Mouse (Mus musculus): ENCODE results near the gene Srl. TPM values are rescaled to one million over a fixed set of nuclear protein-coding genes. Genes with fewer than 3 reads are reported as not detected.

The Srl gene
- polyA plus RNA-seq, 1 experiment, result 6.9 TPM

- no peaks in the 10 kb centered on the region for H3K27me3 ChIP-seq (replicated peaks; ENCODE audit: control insufficient read depth, insufficient read depth, low read length)
- no peak overlapping the region for H3K4me3 ChIP-seq (ENCODE audit: insufficient read depth, low read depth, low read length)
- WGBS, result 63% methylated on average over 3 of the region's 3 CpGs
- H3K4me1 ChIP-seq (ENCODE audit: control insufficient read depth, insufficient read depth, low read length), result peaks cover 15% of the 10 kb centered on the region
- no peak for DNase-seq
- no peak overlapping the region for H3K27ac ChIP-seq (ENCODE audit: insufficient read depth, low read depth, low read length)
- H3K36me3 ChIP-seq (ENCODE audit: control insufficient read depth, insufficient read depth, low read length), result no peaks in the 10 kb centered on the region
- TF ChIP-seq CTCF (conservative IDR thresholded peaks at IDR 0.05; ENCODE audit: insufficient read depth, insufficient read length, low read depth, low read length) (no peak), POLR2A (IDR thresholded peaks at IDR 0.05; ENCODE audit: low read depth, low read length) (no peak)
Observed at GRCm38 (mm10) chr16:4501703-4502102, 39.9 kb downstream of the Srl start.

GRCm38 (mm10) chr16:4500598-4501385, 40.8 kb downstream of the Srl start:
- no peaks in the 10 kb centered on the region for H3K27me3 ChIP-seq (replicated peaks; ENCODE audit: control insufficient read depth, insufficient read depth, low read length)
- H3K4me3 ChIP-seq (ENCODE audit: insufficient read depth, low read depth, low read length), result no peak overlapping the region
- H3K4me1 ChIP-seq (ENCODE audit: control insufficient read depth, insufficient read depth, low read length), result peaks cover 11% of the 10 kb centered on the region
- WGBS, result 71% methylated on average over 8 of the region's 8 CpGs
- peak; percentile 53 for DNase-seq
- no peak overlapping the region for H3K27ac ChIP-seq (ENCODE audit: insufficient read depth, low read depth, low read length)
- TF ChIP-seq POLR2A (IDR thresholded peaks at IDR 0.05; ENCODE audit: low read depth, low read length), result no peak
- TF ChIP-seq CTCF (conservative IDR thresholded peaks at IDR 0.05; ENCODE audit: insufficient read depth, insufficient read length, low read depth, low read length), result no peak
- H3K36me3 ChIP-seq (ENCODE audit: control insufficient read depth, insufficient read depth, low read length), result no peaks in the 10 kb centered on the region

GRCm38 (mm10) chr16:4497762-4498607, 43.6 kb downstream of the Srl start:
- Histone ChIP-seq H3K4me3 (ENCODE audit: insufficient read depth, low read depth, low read length) (no peak overlapping the region), H3K27me3 (replicated peaks; ENCODE audit: control insufficient read depth, insufficient read depth, low read length) (no peaks in the 10 kb centered on the region), H3K36me3 (ENCODE audit: control insufficient read depth, insufficient read depth, low read length) (no peaks in the 10 kb centered on the region), H3K27ac (ENCODE audit: insufficient read depth, low read depth, low read length) (peak overlapping the region; percentile 46; the same call in 1 of the 2 replicates), H3K4me1 (ENCODE audit: control insufficient read depth, insufficient read depth, low read length) (peaks cover 16% of the 10 kb centered on the region)
- TF ChIP-seq POLR2A (IDR thresholded peaks at IDR 0.05; ENCODE audit: low read depth, low read length) (no peak), CTCF (conservative IDR thresholded peaks at IDR 0.05; ENCODE audit: insufficient read depth, insufficient read length, low read depth, low read length) (no peak)
- WGBS, result 42% methylated on average over 8 of the region's 8 CpGs
- peak; percentile 75 for DNase-seq

GRCm38 (mm10) chr16:4496470-4496869, 45.1 kb downstream of the Srl start:
- WGBS, result 86% methylated on average over 3 of the region's 3 CpGs
- Histone ChIP-seq H3K27ac (ENCODE audit: insufficient read depth, low read depth, low read length) (no peak overlapping the region), H3K36me3 (ENCODE audit: control insufficient read depth, insufficient read depth, low read length) (no peaks in the 10 kb centered on the region), H3K4me1 (ENCODE audit: control insufficient read depth, insufficient read depth, low read length) (peaks cover 18% of the 10 kb centered on the region), H3K27me3 (replicated peaks; ENCODE audit: control insufficient read depth, insufficient read depth, low read length) (no peaks in the 10 kb centered on the region), H3K4me3 (ENCODE audit: insufficient read depth, low read depth, low read length) (no peak overlapping the region)
- no peak for TF ChIP-seq CTCF (conservative IDR thresholded peaks at IDR 0.05; ENCODE audit: insufficient read depth, insufficient read length, low read depth, low read length)
- TF ChIP-seq POLR2A (IDR thresholded peaks at IDR 0.05; ENCODE audit: low read depth, low read length), result no peak
- DNase-seq, result no peak

GRCm38 (mm10) chr16:4495861-4496260, 45.8 kb downstream of the Srl start:
- no peak for TF ChIP-seq POLR2A (IDR thresholded peaks at IDR 0.05; ENCODE audit: low read depth, low read length)
- TF ChIP-seq CTCF (conservative IDR thresholded peaks at IDR 0.05; ENCODE audit: insufficient read depth, insufficient read length, low read depth, low read length), result no peak
- 81% methylated on average over 5 of the region's 5 CpGs for WGBS
- peak; percentile 82 for DNase-seq
- Histone ChIP-seq H3K27me3 (replicated peaks; ENCODE audit: control insufficient read depth, insufficient read depth, low read length) (no peaks in the 10 kb centered on the region), H3K36me3 (ENCODE audit: control insufficient read depth, insufficient read depth, low read length) (no peaks in the 10 kb centered on the region), H3K27ac (ENCODE audit: insufficient read depth, low read depth, low read length) (no peak overlapping the region), H3K4me1 (ENCODE audit: control insufficient read depth, insufficient read depth, low read length) (peaks cover 18% of the 10 kb centered on the region), H3K4me3 (ENCODE audit: insufficient read depth, low read depth, low read length) (no peak overlapping the region)

GRCm38 (mm10) chr16:4492777-4493563, 48.6 kb downstream of the Srl start:
- Histone ChIP-seq H3K27me3 (replicated peaks; ENCODE audit: control insufficient read depth, insufficient read depth, low read length) (no peaks in the 10 kb centered on the region), H3K27ac (ENCODE audit: insufficient read depth, low read depth, low read length) (no peak overlapping the region), H3K36me3 (ENCODE audit: control insufficient read depth, insufficient read depth, low read length) (no peaks in the 10 kb centered on the region), H3K4me3 (ENCODE audit: insufficient read depth, low read depth, low read length) (no peak overlapping the region), H3K4me1 (ENCODE audit: control insufficient read depth, insufficient read depth, low read length) (peaks cover 13% of the 10 kb centered on the region)
- WGBS, result 19% methylated on average over 2 of the region's 2 CpGs
- DNase-seq, result peak; percentile 46
- no peak for TF ChIP-seq CTCF (conservative IDR thresholded peaks at IDR 0.05; ENCODE audit: insufficient read depth, insufficient read length, low read depth, low read length)
- TF ChIP-seq POLR2A (IDR thresholded peaks at IDR 0.05; ENCODE audit: low read depth, low read length), result no peak
